Mouse (Mus musculus) neural tube, embryonic 13.5 days (tissue): Measurements from ENCODE around the gene LTO1. TPM values are rescaled to one million over a fixed set of nuclear protein-coding genes. Genes with fewer than 3 reads are reported as not detected.

Experiments used
- polyA plus RNA-seq: library from polyadenylated mRNA; unstranded; fragments of >200 nt; fragmentation: Nextera tagmentation; extraction: Ambion mirVana; gene quantifications from 2 replicates; pipeline ENCODE4 v1.2.1, GENCODE M21; 2015

LTO1 gene
- polyA plus RNA-seq, 1 experiment from 2014 or later = 33.8 TPM

Other genes with a start within 250 kb of the LTO1 start
- 3.7 and 3.8 TPM in 2 replicates for gene Ano1, start 163.1 kb upstream of the LTO1 start, polyA plus RNA-seq
- gene Fgf3, start 77.0 kb upstream of the LTO1 start, polyA plus RNA-seq = 1.1 and 1.2 TPM in 2 replicates
- not detected in 2 replicates for gene Fgf4, start 67.7 kb upstream of the LTO1 start, polyA plus RNA-seq
- 27.4 and 29.1 TPM in 2 replicates for gene Fgf15, start 18.6 kb upstream of the LTO1 start, polyA plus RNA-seq
- 31.1 and 50.8 TPM in 2 replicates for gene Ccnd1, start 24.8 kb downstream of the LTO1 start, polyA plus RNA-seq